Mouse (Mus musculus) thymus, postnatal 4 days (tissue): ENCODE results near the gene Slc24a2.

Source experiments
- DNase-seq: peaks from one replicate; pipeline ENCODE4 v3.0.0; 2021

Slc24a2 gene

GRCm38 (mm10) chr4:86942656-86943055 lies 287.6 kb downstream of the Slc24a2 start:
- DNase-seq = no peak

GRCm38 (mm10) chr4:86936706-86937105 lies 293.6 kb downstream of the Slc24a2 start:
- no peak for DNase-seq

- DNase-seq = no peak
Measured at GRCm38 (mm10) chr4:86936217-86936616, 294.1 kb downstream of the Slc24a2 start.
